Mouse (Mus musculus): ENCODE measurements at regions not wholly inside any gene's neighbourhood (a gene's known extent, or its start where the extent isn't known, plus 50 kb on each side); places are given as distances from the start of the nearest gene placed in this dataset.

- intact Hi-C loops (cut with DNase I), result no loop called here
- no peak for DNase-seq
Observed at GRCm38 (mm10) chr3:115603803-115604202, 111.1 kb downstream of the S1pr1 start.

- DNase-seq, result no peak
- intact Hi-C loops (cut with DNase I), result no loop called here
Observed at GRCm38 (mm10) chr3:115599281-115599680, 115.6 kb downstream of the S1pr1 start.

DNA sequence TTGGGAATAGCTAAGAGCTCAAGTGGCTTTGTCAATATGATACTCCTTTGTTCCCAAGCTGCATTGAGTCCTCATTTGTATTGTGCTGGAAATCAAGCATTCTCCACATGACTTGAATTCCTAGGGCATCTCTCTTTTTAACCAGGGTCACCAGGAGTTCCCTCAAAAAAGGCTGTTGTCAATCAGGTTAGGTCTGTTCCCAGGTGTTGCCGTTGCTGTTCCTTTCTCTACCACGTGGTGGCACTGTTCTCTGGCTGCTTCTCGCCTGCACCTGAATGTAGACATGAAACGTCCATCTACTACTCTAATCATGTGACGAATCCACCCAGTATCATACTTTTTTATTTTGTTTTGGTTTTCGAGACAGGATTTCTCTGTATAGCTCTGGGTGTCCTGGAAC lies 118.3 kb downstream of the S1pr1 start:
- DNase-seq, result peak; percentile 20 to 32

DNA sequence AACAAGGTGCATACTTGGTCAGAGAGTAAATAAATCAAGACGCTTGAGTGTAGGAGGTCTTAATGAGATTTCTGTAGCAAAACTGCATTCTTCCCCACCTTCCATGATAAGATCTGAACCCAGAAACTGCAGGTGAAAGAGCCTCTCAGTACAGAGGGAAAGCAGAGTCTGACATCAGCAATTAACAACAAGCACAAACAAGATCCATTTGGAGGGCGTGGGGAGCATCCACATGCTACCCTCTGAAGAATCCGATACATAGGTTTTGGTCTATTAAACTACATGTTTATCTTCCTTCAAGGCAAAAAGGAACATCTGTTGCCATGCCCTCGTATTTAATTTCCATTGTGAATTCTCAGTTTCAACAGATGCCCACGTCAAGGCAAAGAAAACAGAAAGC lies 124.2 kb downstream of the S1pr1 start:
- DNase-seq, result no peak

More for the DNA sequence above, 118.3 kb downstream of the S1pr1 start:
- intact Hi-C loops (cut with DNase I), result loop anchor here (2.0 kb wide), 1 partner anchor 46 kb away; no protein-coding TSS in a partner anchor

GRCm38 (mm10) chr3:115588585-115588984 lies 126.3 kb downstream of the S1pr1 start:
- intact Hi-C loops (cut with DNase I), result no loop called here

More for the DNA sequence above, 124.2 kb downstream of the S1pr1 start:
- intact Hi-C loops (cut with DNase I), result no loop called here

DNA sequence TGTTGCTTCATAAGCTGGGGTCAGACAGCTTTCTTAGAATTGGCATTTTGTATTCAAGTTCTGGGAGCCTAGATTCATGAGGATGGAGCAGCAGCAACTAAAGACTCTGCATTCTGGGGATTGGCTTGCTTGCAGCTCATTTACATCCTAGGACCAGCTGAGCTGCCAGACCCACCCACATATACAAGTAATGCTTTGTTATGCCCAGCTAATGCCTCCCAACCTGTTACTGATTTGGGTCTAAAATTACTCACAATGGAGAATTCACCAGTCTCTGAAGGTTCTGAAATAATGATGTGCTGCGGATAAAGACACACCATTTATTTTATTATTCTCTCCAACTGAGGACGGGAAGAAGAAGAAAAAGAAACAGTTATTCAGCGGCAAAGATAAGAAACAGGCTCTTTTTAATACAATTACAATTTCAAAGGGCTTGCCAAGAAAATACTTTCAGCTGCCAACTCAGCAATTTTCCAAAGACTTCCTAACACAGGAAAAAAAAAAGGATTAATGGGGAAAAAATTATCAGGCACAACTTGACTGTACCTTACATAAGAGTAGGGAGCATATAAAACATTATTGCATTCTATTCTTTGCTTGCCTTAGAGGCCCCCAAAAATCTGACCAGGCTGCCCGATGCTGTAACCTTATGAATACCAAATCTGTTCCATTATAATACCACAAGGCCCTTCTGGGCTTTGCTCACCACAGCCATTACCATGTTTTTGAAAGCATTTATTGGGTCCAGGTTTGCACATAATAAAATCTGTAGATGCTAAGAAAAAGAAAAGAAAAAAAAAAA lies 134.5 kb downstream of the S1pr1 start:
- no peak for DNase-seq

More at GRCm38 (mm10) chr3:115588585-115588984, 126.3 kb downstream of the S1pr1 start:
- DNase-seq, result no peak

DNA sequence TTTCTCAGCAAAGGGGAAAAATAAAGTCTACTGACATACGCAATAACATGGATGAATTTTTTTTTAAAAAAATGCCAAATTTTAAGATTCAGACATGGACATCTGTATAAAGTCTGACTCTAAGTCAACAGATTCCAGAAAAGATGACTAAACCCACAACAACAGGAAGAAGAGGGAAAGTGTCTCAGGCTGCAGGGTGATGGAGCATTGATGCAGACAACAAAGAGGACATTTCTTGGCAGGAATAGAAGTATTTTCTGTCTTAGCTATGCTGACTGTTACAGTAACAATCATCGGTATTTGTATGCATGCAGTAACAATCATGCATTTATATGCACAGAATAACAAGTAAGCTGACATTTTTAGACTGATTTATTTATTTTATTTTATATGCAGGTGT lies 139.5 kb downstream of the S1pr1 start:
- DNase-seq, result no peak
- intact Hi-C loops (cut with DNase I), result no loop called here

More for the DNA sequence above, 134.5 kb downstream of the S1pr1 start:
- intact Hi-C loops (cut with DNase I), result no loop called here

- intact Hi-C loops (cut with DNase I), result no loop called here
- DNase-seq, result no peak
Observed at GRCm38 (mm10) chr3:115562735-115563134, 152.1 kb downstream of the S1pr1 start.

GRCm38 (mm10) chr3:115554809-115555708 lies 159.8 kb downstream of the S1pr1 start:
- no peak for DNase-seq
- intact Hi-C loops (cut with DNase I), result no loop called here

- no peak for DNase-seq
- intact Hi-C loops (cut with DNase I), result no loop called here
Observed at GRCm38 (mm10) chr3:115553848-115554515, 160.9 kb downstream of the S1pr1 start.

GRCm38 (mm10) chr3:115541789-115542188 lies 173.1 kb downstream of the S1pr1 start:
- no peak for DNase-seq
- intact Hi-C loops (cut with DNase I), result no loop called here

DNA sequence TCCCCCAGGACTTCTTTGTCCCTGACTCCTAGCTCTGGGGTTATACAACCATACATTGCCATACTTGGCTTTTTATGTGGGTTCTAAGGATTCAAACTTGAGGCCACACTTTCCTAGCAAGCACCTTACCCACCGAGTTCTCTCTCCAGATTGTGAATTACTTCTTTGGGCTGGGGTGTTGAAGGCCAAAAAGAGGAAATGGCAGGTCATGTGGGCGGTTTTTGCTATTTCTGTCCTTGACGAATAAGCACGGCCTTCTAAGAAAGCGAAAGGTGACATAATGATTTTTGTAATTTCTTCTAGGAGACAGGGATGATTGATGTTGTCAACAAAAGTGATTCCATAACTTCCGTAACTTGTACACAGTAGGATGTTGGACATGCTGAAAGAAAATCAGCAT lies 176.5 kb downstream of the S1pr1 start:
- intact Hi-C loops (cut with DNase I), result no loop called here
- no peak for DNase-seq

GRCm38 (mm10) chr3:115532141-115532735 lies 182.6 kb downstream of the S1pr1 start:
- intact Hi-C loops (cut with DNase I), result no loop called here
- DNase-seq, result no peak

- intact Hi-C loops (cut with DNase I), result no loop called here
- DNase-seq, result no peak
Observed at GRCm38 (mm10) chr3:115530441-115530840, 184.4 kb downstream of the S1pr1 start.

DNA sequence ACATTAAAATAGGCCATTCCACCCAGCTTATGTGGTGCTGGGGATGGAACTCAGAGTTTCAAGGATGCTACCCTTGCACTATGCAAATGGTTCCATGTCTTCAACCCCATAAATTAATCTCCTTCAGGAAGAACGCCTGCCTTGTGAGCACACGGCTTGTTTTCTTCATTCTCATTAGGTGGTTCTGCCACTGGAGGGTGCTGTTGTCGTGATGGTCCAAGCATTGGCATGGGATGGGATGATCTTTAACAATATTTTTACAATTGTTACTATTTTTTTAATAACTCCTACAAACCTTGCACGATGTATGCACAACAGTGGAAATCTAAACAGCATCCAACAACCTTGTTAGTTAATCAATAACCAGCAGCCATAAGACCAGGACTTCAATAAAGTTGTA lies 185.0 kb downstream of the S1pr1 start:
- no peak for DNase-seq
- intact Hi-C loops (cut with DNase I), result no loop called here

- DNase-seq, result no peak
- intact Hi-C loops (cut with DNase I), result no loop called here
Observed at GRCm38 (mm10) chr3:115523515-115523914, 191.4 kb downstream of the S1pr1 start.

GRCm38 (mm10) chr3:115515645-115516044 lies 199.2 kb downstream of the S1pr1 start:
- no peak for DNase-seq
- intact Hi-C loops (cut with DNase I), result no loop called here

DNA sequence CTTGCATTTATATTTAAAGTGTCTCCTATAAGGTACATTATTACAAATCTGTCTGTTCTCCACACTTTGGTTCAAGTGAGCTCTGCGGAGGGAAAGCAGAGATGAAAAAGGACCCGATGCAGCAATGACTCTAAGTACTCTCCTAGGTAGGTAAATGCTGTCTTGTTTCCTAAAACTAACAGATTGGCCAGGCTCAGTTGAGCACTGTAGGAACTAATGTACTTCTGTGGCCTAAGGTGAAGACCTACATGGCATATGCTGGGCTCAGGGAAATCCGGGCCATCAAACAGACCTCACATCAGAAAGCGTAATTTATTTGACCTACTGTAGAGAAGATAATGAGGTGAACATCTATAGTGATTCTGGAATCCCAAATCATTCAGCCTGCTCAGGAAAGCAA lies 205.2 kb downstream of the S1pr1 start:
- DNase-seq, result no peak
- intact Hi-C loops (cut with DNase I), result no loop called here

- no peak for DNase-seq
- intact Hi-C loops (cut with DNase I), result no loop called here
Observed at GRCm38 (mm10) chr3:115497420-115497819, 217.5 kb downstream of the S1pr1 start.

DNA sequence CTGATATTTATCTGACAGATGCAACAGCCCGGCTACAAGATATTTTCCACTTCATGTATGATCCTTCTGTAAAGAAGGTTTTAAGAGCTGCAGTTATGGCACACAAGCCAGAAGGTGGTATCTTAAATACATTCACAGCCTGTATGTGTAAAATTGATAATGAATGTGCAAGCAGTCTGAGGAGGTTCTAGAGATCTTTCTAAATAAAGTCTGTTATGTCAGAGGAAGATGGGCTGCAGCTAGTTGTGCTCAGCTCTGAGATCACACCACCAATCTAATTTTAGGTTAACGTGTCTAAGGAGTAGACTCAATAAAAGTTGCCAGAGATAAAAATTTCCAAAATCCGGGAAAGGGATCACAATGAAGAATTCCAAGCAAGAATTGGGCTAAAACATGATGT lies 218.8 kb downstream of the S1pr1 start:
- intact Hi-C loops (cut with DNase I), result no loop called here
- DNase-seq, result no peak

All from gastrocnemius, postnatal 36 days (tissue).